Mouse (Mus musculus): ENCODE measurements at regions not wholly inside any gene's neighbourhood (a gene's known extent, or its start where the extent isn't known, plus 50 kb on each side); places are given as distances from the start of the nearest gene placed in this dataset.

DNA sequence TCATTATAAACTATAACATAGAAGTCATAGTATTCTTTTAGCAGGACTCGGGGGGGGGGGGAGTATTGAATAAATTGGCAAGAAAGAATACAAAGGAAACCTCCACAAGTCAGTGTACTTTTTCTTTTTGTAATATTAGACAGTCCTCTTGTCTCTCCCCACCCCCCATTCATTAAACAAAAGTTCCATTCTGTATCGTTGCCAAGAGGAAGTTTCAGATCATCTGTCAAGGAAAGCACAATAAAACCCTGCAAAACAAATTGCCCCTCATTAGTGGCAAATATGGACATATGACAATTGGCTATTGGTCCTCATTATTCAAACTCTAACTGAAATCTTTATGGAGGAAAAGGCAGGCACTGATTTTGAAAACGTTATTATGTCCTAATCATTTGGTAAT, 140.2 kb upstream of the Dpyd start:
- TF ChIP-seq GATA1 (IDR thresholded peaks at IDR 0.05; ENCODE audit: borderline replicate concordance, low read length) (no peak), FLI1 (IDR thresholded peaks at IDR 0.05; ENCODE audit: low read length) (no peak)

Measured in megakaryocyte, embryonic 14.5 days (primary cell).